Mouse (Mus musculus): ENCODE results near the gene Pxn.

GRCm38 (mm10) chr5:115485489-115486205 is 20.8 kb upstream of the Pxn start:
- TF ChIP-seq USF1 (IDR thresholded peaks at IDR 0.05; ENCODE audit: low read depth) (no peak), CTCF (IDR thresholded peaks at IDR 0.05; ENCODE audit: control insufficient read depth, insufficient read depth, insufficient read length) (no peak), CEBPB (IDR thresholded peaks at IDR 0.05; ENCODE audit: low read depth) (no peak)
